Mouse (Mus musculus) left cerebral cortex, adult 2 months (tissue): ENCODE measurements around the gene Olfr574. TPM values are rescaled to one million over a fixed set of nuclear protein-coding genes. Genes with fewer than 3 reads are reported as not detected.

Experiments used
- DNase-seq, 2 experiments: peaks; one replicate each; pipeline ENCODE4 v3.0.0; 2021 to 2022; ENCODE audit warnings: low spot score in 2 of 2, mixed read lengths in 1 of 2; ENCODE audit errors: extremely low spot score in 1 of 2
- H3K27ac ChIP-seq: fragments of 200-600 bp; 2 replicates; pipeline ENCODE4 v1.8.1; 2022
- H3K4me3 ChIP-seq: fragments of 200-600 bp; 2 replicates; pipeline ENCODE4 v1.8.1; 2022
- CTCF ChIP-seq: fragments of 200-600 bp; IDR thresholded peaks from 2 replicates; pipeline ENCODE4 v1.8.1; 2022; ENCODE audit warnings: antibody characterized with exemption, mild to moderate bottlenecking, moderate library complexity
- intact Hi-C: fragments of 180-260 bp; cut with DNase I; formaldehyde crosslinking; loops from one replicate; pipeline ENCODE4 v1.15.1; 2025
- long read RNA-seq, 2 experiments: library from polyadenylated mRNA; stranded (forward); transcript quantifications; one replicate each; pipeline ENCODE4 v2.0.0; 2021; ENCODE audit warnings: borderline mapping rate in 2 of 2
- total RNA-seq, 2 experiments: library from RNA; stranded (reverse); gene quantifications; 2 replicates each; pipeline ENCODE4 v1.2.3; 2021

Gene Olfr574
- not detected for total RNA-seq
- long read RNA-seq, experiment 1, result 0 reads
- long read RNA-seq, experiment 2, result 0 reads

GRCm38 (mm10) chr7:102948167-102948566 lies at the start of gene Olfr574:
TSS of gene Olfr574 (plus strand) at chr7:102948467.
- Histone ChIP-seq H3K4me3 (no peak within 1 kb of the TSS), H3K27ac (no peak within 1 kb of the TSS)
- TF ChIP-seq CTCF, result no peak
- intact Hi-C loops, result no loop called here
- DNase-seq, result no peak

- TF ChIP-seq CTCF, result no peak
- no peak for DNase-seq
- intact Hi-C loops, result no loop called here
- H3K27ac ChIP-seq, result no peak overlapping the region
- no peak overlapping the region for H3K4me3 ChIP-seq
These were observed 33.0 kb upstream of the Olfr574 start for GRCm38 (mm10) chr7:102915261-102915660.

DNA sequence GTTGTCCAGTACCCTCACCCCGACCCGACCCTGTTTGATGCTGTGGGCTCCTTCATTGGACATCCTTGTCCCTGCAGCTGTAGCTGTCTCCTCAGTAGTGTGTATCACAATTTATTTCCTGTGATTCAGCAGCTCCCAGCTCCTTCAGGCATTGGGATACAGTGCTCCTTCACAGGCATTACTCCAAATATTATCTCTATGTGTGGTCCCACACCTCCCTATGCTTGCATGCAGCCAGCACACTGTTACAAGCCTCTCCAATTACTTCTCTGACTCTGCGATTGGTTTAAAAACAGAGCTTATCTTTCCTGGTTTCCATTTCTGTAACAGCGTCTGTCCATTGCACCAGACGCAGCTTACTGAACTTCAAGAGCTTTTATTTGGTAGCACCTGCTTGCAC lies 31.9 kb upstream of the Olfr574 start:
- DNase-seq, result no peak
- no peak overlapping the region for H3K4me3 ChIP-seq
- intact Hi-C loops, result no loop called here
- H3K27ac ChIP-seq, result no peak overlapping the region
- TF ChIP-seq CTCF, result no peak

DNA sequence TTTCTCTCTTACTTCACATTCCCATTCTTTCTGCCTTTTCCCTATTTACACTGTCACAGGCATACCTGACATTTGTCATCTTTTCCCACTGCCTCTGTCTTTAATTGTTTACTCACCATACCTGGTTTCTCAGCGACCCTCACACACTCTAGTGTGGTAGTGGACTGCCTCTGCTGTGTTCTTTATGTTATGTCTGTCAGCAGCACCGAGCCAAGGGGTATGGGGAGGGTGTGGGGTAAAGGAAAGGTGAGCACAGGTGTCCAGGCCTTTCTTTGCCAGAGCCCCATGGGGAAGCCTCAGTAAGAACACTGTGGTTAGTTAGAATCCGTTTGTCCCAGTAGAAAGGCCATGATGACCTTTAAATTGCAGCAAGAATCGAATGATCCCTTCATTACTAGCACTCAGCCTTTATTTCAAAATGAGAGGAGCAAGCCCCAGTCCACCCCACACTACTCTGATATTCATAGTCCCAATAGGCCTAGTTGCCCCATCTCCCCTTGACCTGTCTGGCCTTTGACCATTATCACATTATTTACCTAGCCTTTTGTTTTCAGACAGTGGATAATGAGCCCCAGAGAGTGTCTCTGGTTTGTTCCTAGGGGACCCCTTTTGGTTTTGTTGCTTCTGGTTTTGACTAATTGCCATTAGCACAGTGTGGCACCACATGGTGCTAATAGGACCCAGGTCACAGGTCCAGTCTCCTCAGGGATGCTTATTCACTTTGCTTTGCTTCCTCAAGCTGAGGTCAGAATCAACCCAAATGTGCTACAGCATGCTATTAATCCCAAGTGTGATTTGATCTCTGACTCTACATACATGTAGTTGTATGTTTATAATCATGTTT lies 31.0 kb upstream of the Olfr574 start, which contains the start of gene Olfr571:
Gene Olfr571, minus strand, starts transcription at position 505 of the 844 bp plus-strand sequence.
- no peak within 1 kb of the TSS for H3K27ac ChIP-seq
- H3K4me3 ChIP-seq, result no peak within 1 kb of the TSS
- intact Hi-C loops, result no loop called here
- no peak for DNase-seq
- no peak for TF ChIP-seq CTCF

- Histone ChIP-seq H3K27ac (no peak overlapping the region), H3K4me3 (no peak overlapping the region)
- TF ChIP-seq CTCF, result peak; percentile 66
- no peak for DNase-seq
- intact Hi-C loops, result loop anchor here (1.0 to 2.0 kb wide), 3 partner anchors 224 to 406 kb away; partner anchors contain the start of genes Olfr556 and Olfr557
These were observed 28.6 kb upstream of the Olfr574 start for GRCm38 (mm10) chr7:102919632-102920031.

GRCm38 (mm10) chr7:102924109-102924508 lies 24.2 kb upstream of the Olfr574 start, which contains the start of gene Olfr572:
TSS of gene Olfr572 (plus strand) at chr7:102924409.
- Histone ChIP-seq H3K4me3 (no peak within 1 kb of the TSS), H3K27ac (no peak within 1 kb of the TSS)
- no peak for TF ChIP-seq CTCF
- intact Hi-C loops, result no loop called here
- no peak for DNase-seq

DNA sequence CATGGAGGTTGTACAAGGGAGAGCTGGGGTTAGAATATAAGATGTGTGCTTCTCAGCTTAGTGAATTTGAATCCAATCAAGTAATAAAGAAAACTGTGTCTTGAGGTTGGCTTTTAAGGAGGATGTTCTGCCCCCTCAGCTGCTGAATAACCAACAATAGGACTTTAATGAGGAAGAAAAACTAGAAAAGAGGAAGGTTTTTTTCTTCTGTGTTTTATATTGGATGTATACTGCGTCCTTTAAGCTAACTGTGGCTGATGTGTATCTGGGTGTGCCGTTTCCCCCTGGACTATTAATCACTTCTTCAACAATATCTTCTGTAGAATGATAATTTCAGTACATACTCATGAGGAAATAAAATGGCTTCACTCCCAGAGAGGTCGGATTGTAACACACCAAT lies 21.2 kb upstream of the Olfr574 start:
- intact Hi-C loops, result no loop called here

GRCm38 (mm10) chr7:102942475-102942874 lies 5.8 kb upstream of the Olfr574 start, which contains the start of gene Olfr573-ps1:
TSS of gene Olfr573-ps1 (minus strand) at chr7:102942575.
- no peak for DNase-seq
- intact Hi-C loops, result no loop called here
- H3K27ac ChIP-seq, result no peak within 1 kb of the TSS
- no peak within 1 kb of the TSS for H3K4me3 ChIP-seq
- no peak for TF ChIP-seq CTCF

More for the DNA sequence above, 21.2 kb upstream of the Olfr574 start:
- H3K27ac ChIP-seq, result no peak overlapping the region
- no peak for TF ChIP-seq CTCF
- no peak overlapping the region for H3K4me3 ChIP-seq
- DNase-seq, result no peak

DNA sequence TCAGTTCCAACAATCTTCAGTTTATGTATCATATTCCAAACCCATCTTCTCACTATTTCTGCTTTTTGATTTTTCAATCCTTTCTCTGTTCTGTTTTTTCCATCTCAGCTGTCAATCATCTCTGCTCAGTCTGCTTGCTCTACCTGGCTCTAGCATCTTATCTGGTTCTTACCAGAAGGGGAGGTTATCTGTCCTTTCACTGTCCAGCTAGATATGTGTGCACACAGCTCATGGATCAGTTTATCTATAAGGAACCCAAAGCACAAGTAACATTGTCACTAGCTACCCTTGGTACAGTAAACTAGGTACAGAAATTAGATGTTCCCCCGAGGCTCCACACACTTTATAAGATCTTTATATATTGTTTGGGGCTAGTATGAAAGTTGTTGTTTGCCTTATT lies 4.8 kb upstream of the Olfr574 start:
- Histone ChIP-seq H3K4me3 (no peak overlapping the region), H3K27ac (no peak overlapping the region)
- no peak for TF ChIP-seq CTCF
- intact Hi-C loops, result no loop called here
- DNase-seq, result no peak

DNA sequence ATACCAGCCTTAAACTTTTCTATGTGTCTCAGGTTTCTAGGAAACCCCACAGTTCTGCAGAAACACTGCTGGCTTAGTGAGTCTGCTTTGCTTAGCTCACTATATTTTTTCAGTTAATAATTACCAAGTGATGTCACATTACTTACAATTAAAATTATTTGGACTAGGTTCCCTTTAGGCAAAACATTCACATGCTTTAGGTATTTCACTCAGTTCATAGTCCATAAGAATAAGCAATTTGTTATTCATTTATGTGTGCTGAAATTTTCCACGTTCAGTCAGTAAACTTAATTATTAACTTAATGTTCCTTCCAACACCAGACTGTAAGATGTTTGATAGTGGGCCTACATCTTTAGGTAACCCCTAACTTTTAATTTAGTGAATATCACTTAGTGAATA lies 2.5 kb downstream of the Olfr574 start:
- Histone ChIP-seq H3K4me3 (no peak overlapping the region), H3K27ac (no peak overlapping the region)
- no peak for TF ChIP-seq CTCF
- DNase-seq, result no peak
- intact Hi-C loops, result no loop called here

- Histone ChIP-seq H3K27ac (no peak overlapping the region), H3K4me3 (no peak overlapping the region)
- intact Hi-C loops, result no loop called here
- no peak for TF ChIP-seq CTCF
- DNase-seq, result no peak
These were observed 9.9 kb downstream of the Olfr574 start for GRCm38 (mm10) chr7:102958137-102958536.

- no peak for DNase-seq
- no peak within 1 kb of the TSS for H3K27ac ChIP-seq
- intact Hi-C loops, result no loop called here
- TF ChIP-seq CTCF, result no peak
- no peak within 1 kb of the TSS for H3K4me3 ChIP-seq
These were observed 10.3 kb downstream of the Olfr574 start, which contains the start of gene Olfr575 for GRCm38 (mm10) chr7:102958593-102958992. TSS of gene Olfr575 (minus strand) at chr7:102958775.
